Mouse (Mus musculus) neural tube, embryonic 15.5 days (tissue): ENCODE data around the gene Nln. TPM values are rescaled to one million over a fixed set of nuclear protein-coding genes. Genes with fewer than 3 reads are reported as not detected.

Source experiments
- ATAC-seq: fragments of 200-750 bp; cut with Nextera tagmentation; 2 replicates; pipeline ENCODE4 v1.8.0; 2017; ENCODE audit warnings: mild to moderate bottlenecking, moderate TSS enrichment, moderate library complexity; ENCODE audit not compliant: low FRiP score
- H3K27ac ChIP-seq: fragments of 300-500 bp; sonication (generic); replicated peaks from 2 replicates; pipeline ENCODE4 v1.5.1; 2015; ENCODE audit warnings: mild to moderate bottlenecking, inconsistent platforms
- H3K27me3 ChIP-seq: fragments of 300-500 bp; sonication (generic); replicated peaks from 2 replicates; pipeline ENCODE4 v1.6.1; 2015; ENCODE audit warnings: inconsistent platforms
- H3K36me3 ChIP-seq: fragments of 300-500 bp; sonication (generic); 2 replicates; pipeline ENCODE4 v1.6.1; 2015; ENCODE audit warnings: inconsistent platforms
- H3K4me1 ChIP-seq: fragments of 300-500 bp; sonication (generic); 2 replicates; pipeline ENCODE4 v1.6.1; 2015; ENCODE audit warnings: inconsistent platforms
- H3K4me2 ChIP-seq: fragments of 300-500 bp; sonication (generic); 2 replicates; pipeline ENCODE4 v1.6.1; 2015; ENCODE audit warnings: inconsistent platforms, mild to moderate bottlenecking, moderate library complexity
- H3K4me3 ChIP-seq: fragments of 300-500 bp; sonication (generic); replicated peaks from 2 replicates; pipeline ENCODE4 v1.5.1; 2015; ENCODE audit warnings: mild to moderate bottlenecking, inconsistent platforms
- H3K9ac ChIP-seq: fragments of 300-500 bp; sonication (generic); replicated peaks from 2 replicates; pipeline ENCODE4 v1.6.1; 2015; ENCODE audit warnings: mild to moderate bottlenecking, inconsistent platforms
- H3K9me3 ChIP-seq: fragments of 300-500 bp; sonication (generic); replicated peaks from 2 replicates; pipeline ENCODE4 v1.6.1; 2016; ENCODE audit warnings: inconsistent platforms
- WGBS: fragments of 180-500 bp; shearing (Covaris S2); methylation state at CpG from one replicate; pipeline ENCODE4 v1.1.7; 2015; ENCODE audit warnings: mixed read lengths; 5-methylcytosine and 5-hydroxymethylcytosine counted together
- polyA plus RNA-seq: library from polyadenylated mRNA; unstranded; fragments of >200 nt; fragmentation: Nextera tagmentation; extraction: Ambion mirVana; gene quantifications from 2 replicates; pipeline ENCODE4 v1.2.1, GENCODE M21; 2015

Gene Nln
- polyA plus RNA-seq, 1 experiment from 2014 or later = 56.5 TPM

GRCm38 (mm10) chr13:104091734-104092133, 17.7 kb downstream of the Nln start:
- Histone ChIP-seq H3K9me3 (no peaks in the 10 kb centered on the region), H3K4me2 (no peak overlapping the region), H3K9ac (no peak overlapping the region), H3K27ac (no peak overlapping the region), H3K4me3 (no peak overlapping the region), H3K4me1 (peaks cover 2% of the 10 kb centered on the region; the same call in 1 of the 2 replicates), H3K27me3 (no peaks in the 10 kb centered on the region), H3K36me3 (no peaks in the 10 kb centered on the region)
- ATAC-seq = no peak
- 9% methylated on average over 1 of the region's 1 CpGs for WGBS

DNA sequence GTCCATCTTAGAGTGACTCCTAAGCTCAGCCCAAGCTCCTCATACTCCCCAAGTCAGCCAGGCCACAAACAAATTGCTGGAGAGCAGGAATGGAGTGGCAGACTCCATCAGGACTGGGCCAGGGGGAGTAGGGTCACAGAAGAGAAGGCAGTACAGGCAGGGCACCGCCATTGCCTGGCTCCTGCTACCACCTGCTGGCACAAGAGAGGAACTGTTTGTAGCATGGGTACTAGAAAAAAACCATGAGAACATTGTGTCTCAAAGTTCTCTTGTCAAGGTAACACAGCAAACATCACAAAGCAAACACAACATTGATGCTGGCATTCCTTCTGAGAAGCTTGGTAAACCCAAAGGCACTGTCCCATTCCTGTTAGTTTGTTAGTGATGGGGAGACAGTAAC, 20.0 kb downstream of the Nln start:
- WGBS = 26% methylated on average over 1 of the region's 1 CpGs
- no peaks in the 10 kb centered on the region for H3K36me3 ChIP-seq
- no peak overlapping the region for H3K27ac ChIP-seq
- no peak overlapping the region for H3K4me2 ChIP-seq
- H3K27me3 ChIP-seq = no peaks in the 10 kb centered on the region
- H3K4me3 ChIP-seq = no peak overlapping the region
- H3K9me3 ChIP-seq = no peaks in the 10 kb centered on the region
- H3K4me1 ChIP-seq = peaks cover 2% of the 10 kb centered on the region; the same call in 1 of the 2 replicates
- no peak overlapping the region for H3K9ac ChIP-seq
- peak; percentile 72; the same call in 1 of the 2 replicates for ATAC-seq

DNA sequence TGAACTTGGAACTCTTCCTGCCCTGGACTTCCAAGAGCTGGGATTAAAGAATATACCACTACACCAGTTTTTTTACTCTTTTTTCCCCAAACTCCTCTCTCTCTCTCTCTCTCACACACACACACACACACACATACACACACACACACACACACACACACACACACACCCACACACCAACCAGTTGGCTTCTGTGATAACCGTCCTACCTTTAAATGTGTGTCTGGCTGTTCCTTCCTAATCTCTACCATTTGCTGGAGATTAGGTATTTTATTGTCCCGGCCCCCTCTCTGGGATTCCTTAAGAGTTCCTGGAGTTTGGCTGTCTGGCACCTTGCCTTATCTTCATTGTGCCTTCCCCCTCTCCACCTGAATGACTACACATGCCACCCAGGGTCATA, 24.8 kb downstream of the Nln start:
- H3K4me2 ChIP-seq = no peak overlapping the region
- H3K27ac ChIP-seq = no peak overlapping the region
- H3K9ac ChIP-seq = no peak overlapping the region
- H3K4me3 ChIP-seq = no peak overlapping the region
- WGBS = 87% methylated on average over 2 of the region's 2 CpGs
- no peaks in the 10 kb centered on the region for H3K9me3 ChIP-seq
- H3K27me3 ChIP-seq = no peaks in the 10 kb centered on the region
- no peaks in the 10 kb centered on the region for H3K36me3 ChIP-seq
- no peak for ATAC-seq
- H3K4me1 ChIP-seq = no peaks in the 10 kb centered on the region

DNA sequence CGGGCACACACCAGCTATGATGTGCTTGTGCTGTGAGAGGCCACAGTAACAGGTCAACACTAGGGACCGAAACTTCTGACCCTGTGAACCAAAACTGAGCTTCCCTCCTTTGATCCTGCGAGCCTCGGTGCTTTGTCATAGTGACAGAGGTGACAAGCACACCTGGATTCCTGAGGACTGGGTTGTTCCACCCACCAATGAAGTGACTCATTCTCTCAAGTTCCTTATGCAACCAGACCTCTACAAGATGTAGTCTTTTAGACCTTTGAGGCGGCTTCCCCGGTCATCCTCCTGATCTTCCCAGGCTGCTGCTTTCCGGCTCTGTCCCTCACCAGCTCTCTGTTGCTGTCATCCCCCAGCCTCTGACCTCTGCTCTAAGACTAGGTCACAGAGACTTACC, 26.9 kb downstream of the Nln start:
- Histone ChIP-seq H3K27me3 (no peaks in the 10 kb centered on the region), H3K4me3 (no peak overlapping the region), H3K9ac (no peak overlapping the region), H3K36me3 (no peaks in the 10 kb centered on the region), H3K9me3 (no peaks in the 10 kb centered on the region), H3K4me2 (no peak overlapping the region), H3K4me1 (no peaks in the 10 kb centered on the region), H3K27ac (no peak overlapping the region)
- no peak for ATAC-seq
- 95% methylated on average over 7 of the region's 7 CpGs for WGBS

GRCm38 (mm10) chr13:104076993-104077392, 32.4 kb downstream of the Nln start:
- no peak overlapping the region for H3K4me3 ChIP-seq

DNA sequence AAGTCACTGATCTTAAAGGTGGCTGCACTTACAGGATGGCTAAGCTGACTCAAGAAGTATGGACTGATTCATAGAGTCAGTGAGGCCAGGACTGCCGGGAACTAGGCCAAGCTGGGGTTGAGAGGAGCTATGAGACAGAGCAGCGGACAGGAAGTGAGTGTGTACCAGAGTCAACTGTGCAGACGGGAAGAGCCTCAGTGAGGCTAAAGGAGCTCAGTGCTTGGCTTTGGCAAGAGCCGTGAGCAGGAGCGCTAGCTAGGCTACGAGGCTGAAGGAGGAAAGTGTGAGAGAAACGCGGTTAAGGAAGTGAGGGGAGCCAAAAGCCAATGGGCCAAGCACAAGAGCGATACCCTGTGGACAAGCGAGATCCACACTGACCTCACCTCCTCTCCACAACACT, 34.7 kb downstream of the Nln start:
- Histone ChIP-seq H3K27ac (no peak overlapping the region), H3K9me3 (no peaks in the 10 kb centered on the region)
- WGBS = 76% methylated on average over 10 of the region's 10 CpGs

More at GRCm38 (mm10) chr13:104076993-104077392, 32.4 kb downstream of the Nln start:
- ATAC-seq = no peak
- no peak overlapping the region for H3K27ac ChIP-seq
- H3K4me1 ChIP-seq = no peaks in the 10 kb centered on the region
- 69% methylated on average over 6 of the region's 6 CpGs for WGBS
- no peak overlapping the region for H3K9ac ChIP-seq
- H3K9me3 ChIP-seq = no peaks in the 10 kb centered on the region
- no peaks in the 10 kb centered on the region for H3K27me3 ChIP-seq
- peaks cover 9% of the 10 kb centered on the region; the same call in 1 of the 2 replicates for H3K36me3 ChIP-seq
- no peak overlapping the region for H3K4me2 ChIP-seq

GRCm38 (mm10) chr13:104074230-104074629, 35.2 kb downstream of the Nln start:
- no peak for ATAC-seq
- no peak overlapping the region for H3K9ac ChIP-seq

More for the DNA sequence above, 34.7 kb downstream of the Nln start:
- H3K9ac ChIP-seq = no peak overlapping the region
- no peaks in the 10 kb centered on the region for H3K27me3 ChIP-seq
- no peak for ATAC-seq
- H3K4me3 ChIP-seq = no peak overlapping the region
- no peaks in the 10 kb centered on the region for H3K4me1 ChIP-seq
- no peak overlapping the region for H3K4me2 ChIP-seq
- H3K36me3 ChIP-seq = peaks cover 17% of the 10 kb centered on the region

DNA sequence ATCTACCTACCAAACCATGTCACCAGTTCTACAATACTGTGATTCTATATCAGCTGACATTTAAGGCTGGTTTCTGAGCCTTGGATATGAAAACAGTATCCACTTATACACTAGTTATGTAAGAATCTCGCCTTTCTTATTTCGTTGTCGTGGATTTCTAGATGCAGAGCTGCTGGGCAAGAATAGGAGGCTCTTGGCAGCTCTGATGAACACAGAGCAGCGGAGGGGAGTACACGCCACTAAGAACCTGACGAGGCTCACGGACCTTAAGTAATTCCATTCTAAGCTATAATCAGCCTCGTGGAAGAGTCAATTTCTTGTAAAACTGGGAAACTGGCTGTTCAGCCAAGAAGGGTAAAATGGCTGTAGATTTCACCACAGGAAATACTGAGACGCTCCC, 37.1 kb downstream of the Nln start:
- H3K9me3 ChIP-seq = no peaks in the 10 kb centered on the region
- ATAC-seq = no peak
- peaks cover 33% of the 10 kb centered on the region for H3K36me3 ChIP-seq

More at GRCm38 (mm10) chr13:104074230-104074629, 35.2 kb downstream of the Nln start:
- H3K4me1 ChIP-seq = no peaks in the 10 kb centered on the region
- WGBS = 96% methylated on average over 8 of the region's 8 CpGs
- H3K27me3 ChIP-seq = no peaks in the 10 kb centered on the region
- H3K4me2 ChIP-seq = no peak overlapping the region
- H3K36me3 ChIP-seq = peaks cover 21% of the 10 kb centered on the region
- H3K4me3 ChIP-seq = no peak overlapping the region
- no peaks in the 10 kb centered on the region for H3K9me3 ChIP-seq
- H3K27ac ChIP-seq = no peak overlapping the region

DNA sequence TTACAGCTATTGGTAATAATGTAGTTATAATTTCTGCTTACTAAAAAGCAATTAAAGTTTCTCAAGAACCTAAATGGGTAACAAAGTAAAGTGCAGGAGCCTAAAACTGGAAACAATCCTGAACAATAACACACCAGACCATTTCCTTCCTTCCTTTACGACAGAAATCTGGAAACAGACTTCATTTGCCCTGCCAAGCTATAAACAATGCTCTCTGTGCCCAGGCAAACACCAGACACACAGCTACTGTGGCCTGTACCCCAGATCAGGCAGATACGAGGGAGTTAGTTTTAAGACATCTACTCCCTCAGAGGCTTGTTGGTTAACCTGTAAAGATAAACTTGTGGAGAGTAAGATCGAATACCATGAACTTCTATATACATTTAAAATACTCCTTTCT, 38.7 kb downstream of the Nln start:
- no peak overlapping the region for H3K27ac ChIP-seq
- ATAC-seq = no peak

More for the DNA sequence above, 37.1 kb downstream of the Nln start:
- Histone ChIP-seq H3K9ac (no peak overlapping the region), H3K4me3 (no peak overlapping the region), H3K27me3 (no peaks in the 10 kb centered on the region), H3K4me2 (no peak overlapping the region), H3K4me1 (no peaks in the 10 kb centered on the region), H3K27ac (no peak overlapping the region)
- WGBS = 90% methylated on average over 9 of the region's 9 CpGs

DNA sequence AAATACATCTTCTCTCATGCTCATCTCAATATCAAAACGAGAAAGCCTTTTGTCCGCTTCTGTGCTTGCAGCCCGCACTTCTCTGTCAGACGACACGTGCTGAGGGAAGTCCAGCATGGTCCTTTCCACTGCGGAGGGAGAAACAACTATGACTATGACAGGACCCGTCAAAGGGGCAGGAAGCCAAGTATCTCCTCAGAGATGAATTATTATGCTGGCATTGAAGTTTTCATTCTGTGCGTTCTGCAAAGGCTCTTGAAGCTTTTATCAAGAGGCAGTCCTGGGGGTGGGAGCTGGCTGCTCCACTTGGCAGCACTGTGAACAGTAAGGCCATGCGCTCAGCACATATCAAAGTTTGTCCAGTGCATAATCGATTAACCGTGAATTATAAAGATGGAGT, 40.2 kb downstream of the Nln start:
- Histone ChIP-seq H3K9ac (no peak overlapping the region), H3K4me3 (no peak overlapping the region), H3K36me3 (peaks cover 36% of the 10 kb centered on the region), H3K9me3 (no peaks in the 10 kb centered on the region), H3K27me3 (no peaks in the 10 kb centered on the region), H3K4me1 (no peaks in the 10 kb centered on the region), H3K4me2 (no peak overlapping the region), H3K27ac (no peak overlapping the region)
- no peak for ATAC-seq
- WGBS = 90% methylated on average over 11 of the region's 11 CpGs

More for the DNA sequence above, 38.7 kb downstream of the Nln start:
- H3K27me3 ChIP-seq = no peaks in the 10 kb centered on the region
- H3K4me3 ChIP-seq = no peak overlapping the region
- no peaks in the 10 kb centered on the region for H3K9me3 ChIP-seq
- H3K9ac ChIP-seq = no peak overlapping the region
- peaks cover 33% of the 10 kb centered on the region for H3K36me3 ChIP-seq
- H3K4me1 ChIP-seq = no peaks in the 10 kb centered on the region
- 77% methylated on average over 3 of the region's 3 CpGs for WGBS
- H3K4me2 ChIP-seq = no peak overlapping the region

DNA sequence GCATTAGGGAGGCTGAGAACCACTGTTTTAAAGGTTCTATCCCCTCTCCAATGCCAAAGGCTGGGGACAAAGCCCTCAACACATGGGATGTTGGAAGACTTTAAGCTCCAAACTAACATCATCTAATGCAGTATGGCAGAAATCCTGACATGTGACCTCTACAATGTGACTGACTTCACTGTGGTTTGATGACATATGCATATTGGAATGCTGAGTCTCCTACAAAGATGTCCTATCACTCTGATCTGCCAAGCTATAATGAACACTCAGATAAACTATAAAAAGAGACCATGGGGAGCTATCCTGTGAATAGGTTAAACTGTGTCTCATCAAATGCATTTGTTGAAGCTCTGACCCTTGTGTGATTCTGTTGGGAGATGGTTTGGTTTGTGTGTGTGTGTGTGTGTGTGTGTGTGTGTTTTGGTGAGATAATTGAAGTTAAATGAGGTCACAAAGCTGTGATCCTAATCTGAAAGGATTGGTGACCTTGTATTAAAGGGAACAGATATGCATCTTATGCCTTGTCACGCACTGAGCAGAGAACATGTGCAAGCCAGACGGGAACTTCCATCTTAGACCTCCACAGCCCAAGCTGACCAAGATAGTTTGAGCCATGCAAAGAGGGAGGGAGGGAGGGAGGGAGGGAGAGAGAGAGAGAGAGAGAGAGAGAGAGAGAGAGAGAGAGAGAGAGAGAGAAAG, 43.6 kb downstream of the Nln start:
- Histone ChIP-seq H3K4me3 (no peak overlapping the region), H3K9ac (no peak overlapping the region), H3K36me3 (peaks cover 28% of the 10 kb centered on the region), H3K9me3 (no peaks in the 10 kb centered on the region), H3K27ac (no peak overlapping the region), H3K27me3 (no peaks in the 10 kb centered on the region), H3K4me1 (peaks cover 9% of the 10 kb centered on the region; the same call in 1 of the 2 replicates), H3K4me2 (no peak overlapping the region)
- no peak for ATAC-seq
- 67% methylated on average over 2 of the region's 2 CpGs for WGBS

DNA sequence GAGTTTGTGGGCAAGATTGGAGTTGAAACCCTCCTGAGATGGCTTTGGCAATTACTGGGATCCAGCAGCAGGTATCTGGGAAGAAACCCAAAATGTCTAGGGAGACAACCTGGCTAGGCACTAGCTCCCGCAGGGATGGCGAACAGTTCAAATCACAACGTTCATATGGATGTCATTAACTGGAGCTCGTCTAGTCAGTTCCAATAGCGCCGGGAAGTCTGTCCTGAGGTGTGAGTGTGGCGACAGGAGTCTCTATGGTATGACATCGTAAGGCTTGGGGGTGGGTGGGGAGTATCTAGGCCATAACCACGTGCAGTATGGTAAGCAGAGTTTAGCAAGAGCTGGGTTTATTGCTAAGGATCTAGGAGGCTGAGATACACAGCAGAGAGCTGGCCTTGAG, 46.4 kb downstream of the Nln start:
- WGBS = 80% methylated on average over 9 of the region's 9 CpGs
- Histone ChIP-seq H3K9me3 (no peaks in the 10 kb centered on the region), H3K36me3 (peaks cover 22% of the 10 kb centered on the region), H3K27me3 (no peaks in the 10 kb centered on the region), H3K27ac (no peak overlapping the region), H3K4me3 (no peak overlapping the region), H3K4me1 (peaks cover 9% of the 10 kb centered on the region; the same call in 1 of the 2 replicates), H3K9ac (no peak overlapping the region), H3K4me2 (no peak overlapping the region)
- no peak for ATAC-seq
